Mouse (Mus musculus) cerebellum, postnatal 14 days (tissue): ENCODE measurements at regions not wholly inside any gene's neighbourhood (a gene's known extent, or its start where the extent isn't known, plus 50 kb on each side); places are given as distances from the start of the nearest gene placed in this dataset.
"Not testable (repeated sequence)": the region's sequence is repeated elsewhere in the genome, so short reads cannot be mapped to it uniquely, and the experiment has no call there.

Source experiments
- DNase-seq, 2 experiments: peaks; one replicate each; pipeline ENCODE4 v3.0.0; 2021; ENCODE audit warnings: mixed read lengths in 2 of 2

DNA sequence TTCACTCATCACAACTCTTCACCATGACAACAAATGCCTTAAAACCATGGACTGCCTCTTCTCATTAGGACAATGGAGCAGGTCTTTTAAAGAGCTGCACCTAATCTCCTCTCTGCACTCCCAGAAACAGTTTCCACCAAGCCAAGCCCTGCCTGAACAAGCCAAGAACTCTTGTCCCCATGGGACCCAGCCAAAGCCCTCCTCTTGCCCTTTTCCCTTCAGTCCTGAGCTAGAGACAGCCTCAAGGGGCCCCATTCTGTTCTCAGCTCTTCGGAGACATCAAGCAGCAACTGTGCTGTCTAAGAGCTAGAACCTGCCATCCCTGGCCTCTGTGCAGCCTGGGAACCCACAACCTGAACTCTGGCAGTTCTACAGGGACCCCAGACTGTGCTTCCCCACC, 345.0 kb upstream of the Irak1bp1 start:
- no peak for DNase-seq

- DNase-seq, result no peak
These were observed 335.9 kb upstream of the Irak1bp1 start for GRCm38 (mm10) chr9:82493440-82493839.

- no peak for DNase-seq
These were observed 319.3 kb upstream of the Irak1bp1 start for GRCm38 (mm10) chr9:82510014-82510413.

- DNase-seq, result no peak
These were observed 310.3 kb upstream of the Irak1bp1 start for GRCm38 (mm10) chr9:82518993-82519392.

DNA sequence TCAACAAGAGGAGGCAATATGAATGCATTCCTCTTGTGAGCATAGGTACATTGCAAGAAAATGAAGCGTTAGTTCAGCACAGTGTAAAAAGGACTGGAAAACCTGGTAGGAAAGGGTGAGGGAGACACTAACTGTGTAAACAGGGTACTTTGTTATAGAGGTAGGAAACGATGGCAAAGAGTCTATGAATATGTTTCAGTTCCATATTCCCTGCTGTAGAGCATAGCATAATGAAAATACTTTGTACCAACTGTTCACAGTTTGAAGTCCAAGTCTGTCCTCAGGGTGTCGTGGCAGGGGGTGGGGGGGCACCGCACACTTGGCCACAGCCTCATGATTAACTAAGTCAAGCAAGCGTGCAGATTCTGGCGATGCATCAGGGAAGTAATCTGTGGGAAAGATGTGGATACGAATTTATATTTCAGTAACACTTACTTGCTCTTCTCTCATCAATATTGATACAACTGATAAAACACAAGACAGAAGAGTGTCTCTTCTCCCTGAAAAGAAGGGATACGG, 301.4 kb upstream of the Irak1bp1 start:
- peak; percentile 56 to 82 for DNase-seq

GRCm38 (mm10) chr9:82552726-82553125, 276.6 kb upstream of the Irak1bp1 start:
- no peak for DNase-seq

DNA sequence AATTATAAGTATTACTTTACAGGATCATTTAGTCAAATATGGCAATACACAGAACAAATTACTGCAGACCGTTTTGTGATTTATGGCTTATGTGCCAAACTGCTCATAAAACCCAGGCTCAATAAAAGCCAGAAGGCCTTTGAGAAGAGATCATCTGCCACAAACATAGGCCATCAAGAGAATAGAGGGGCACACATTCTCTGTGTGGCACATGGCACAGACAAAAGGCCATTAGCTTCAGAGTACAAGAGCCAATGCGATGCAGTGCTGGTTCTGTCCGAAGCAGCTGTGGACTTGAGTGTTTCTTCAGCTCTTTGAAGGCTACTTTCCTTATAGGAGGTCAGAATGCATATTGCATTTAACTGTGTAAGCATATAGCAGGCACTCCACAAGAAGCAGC, 276.1 kb upstream of the Irak1bp1 start:
- DNase-seq, result no peak

DNA sequence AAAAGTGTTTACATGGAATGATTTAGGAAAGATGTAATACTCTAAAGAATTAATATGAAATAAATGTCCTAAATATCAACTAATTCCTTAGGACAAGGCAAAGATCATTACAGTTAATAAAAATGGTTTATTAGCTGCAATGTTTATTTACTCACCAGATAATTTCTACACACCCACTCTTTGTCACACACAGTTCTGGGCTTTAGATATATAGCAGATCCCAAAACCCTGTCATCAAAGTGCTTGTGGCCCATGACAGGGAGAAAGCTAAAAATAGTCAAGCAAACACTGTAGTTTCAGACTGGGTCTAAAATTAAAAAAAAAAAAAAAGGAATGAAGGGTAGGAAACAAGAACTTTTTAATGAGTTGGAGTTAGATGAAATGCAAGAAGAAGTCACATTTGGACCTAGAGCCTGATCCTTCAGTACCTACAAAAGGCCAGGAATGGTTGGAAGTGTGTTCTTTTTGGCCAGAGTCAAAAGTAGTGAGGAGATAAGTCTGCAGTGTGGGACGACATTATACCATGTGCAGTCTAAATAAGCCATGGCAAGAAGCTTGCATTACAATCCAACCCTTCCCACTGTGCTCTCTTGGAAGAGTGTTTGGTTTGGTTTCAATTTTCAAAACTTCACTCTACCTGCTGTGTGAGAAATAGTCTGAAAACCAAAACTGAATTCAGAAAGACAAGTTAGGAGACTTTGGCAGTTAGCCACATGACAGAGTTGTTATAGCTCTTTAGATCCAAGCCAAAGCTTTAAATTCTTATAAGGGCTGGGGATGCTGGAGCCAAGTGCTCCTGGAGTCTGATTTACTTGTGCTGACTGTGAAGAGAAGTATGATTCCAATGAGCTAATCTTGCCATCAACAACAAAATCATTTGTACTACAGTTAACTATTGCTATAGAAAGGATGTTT, 266.5 kb upstream of the Irak1bp1 start:
- no peak for DNase-seq

DNA sequence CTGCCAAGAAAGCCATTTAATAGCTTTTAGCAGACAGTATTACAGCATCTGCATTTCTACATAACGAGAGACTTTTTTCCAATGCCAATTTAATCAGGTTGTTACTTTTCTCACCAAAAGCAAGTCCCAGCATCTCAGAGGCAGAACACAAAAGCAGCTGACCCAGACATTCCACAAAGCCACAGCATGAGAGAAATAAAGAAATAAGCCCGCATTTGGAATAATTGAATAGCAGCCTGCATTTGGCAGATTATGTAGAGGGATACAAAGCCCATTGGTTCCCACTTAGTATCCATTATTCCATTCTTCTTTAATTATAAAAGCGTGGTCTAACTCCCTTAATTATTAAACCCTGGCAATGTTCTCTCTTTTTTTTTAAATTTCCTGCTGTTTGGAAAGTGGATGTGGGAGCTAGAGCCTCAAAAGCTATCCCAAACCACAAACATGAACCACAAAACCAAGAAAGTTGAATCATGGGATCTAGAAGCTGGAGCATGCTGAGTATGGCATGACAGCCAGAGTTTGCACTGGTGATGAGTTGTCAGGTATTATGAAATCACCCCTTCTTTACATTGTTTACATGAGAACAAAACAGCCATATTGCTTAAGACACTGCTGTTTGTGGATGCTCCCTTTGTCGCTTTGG, 247.8 kb upstream of the Irak1bp1 start:
- no peak for DNase-seq

- DNase-seq, result peak; percentile 52 to 57
These were observed 220.2 kb upstream of the Irak1bp1 start for GRCm38 (mm10) chr9:82609111-82609510.

DNA sequence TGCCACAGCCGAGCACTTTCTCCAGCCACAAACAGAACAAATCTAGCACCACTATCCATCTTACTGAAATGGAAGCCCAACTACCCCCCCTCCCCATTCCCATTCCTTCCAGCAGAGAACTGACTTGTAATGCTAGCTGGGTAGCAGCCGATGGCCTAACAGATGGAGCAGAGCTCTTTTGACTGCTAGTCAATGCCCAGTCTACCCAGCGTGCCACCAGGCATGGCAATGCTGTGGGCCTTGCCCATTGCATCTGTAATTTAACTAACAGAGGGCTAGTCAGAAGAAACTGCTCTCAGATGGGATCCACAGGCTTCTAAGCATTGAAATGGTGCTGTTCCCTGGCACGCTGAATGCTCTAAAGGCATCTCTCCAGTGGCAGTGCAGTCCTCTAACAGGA, 219.4 kb upstream of the Irak1bp1 start:
- DNase-seq, result peak; percentile 69 to 71

GRCm38 (mm10) chr9:82612526-82612925, 216.8 kb upstream of the Irak1bp1 start:
- no peak for DNase-seq

DNA sequence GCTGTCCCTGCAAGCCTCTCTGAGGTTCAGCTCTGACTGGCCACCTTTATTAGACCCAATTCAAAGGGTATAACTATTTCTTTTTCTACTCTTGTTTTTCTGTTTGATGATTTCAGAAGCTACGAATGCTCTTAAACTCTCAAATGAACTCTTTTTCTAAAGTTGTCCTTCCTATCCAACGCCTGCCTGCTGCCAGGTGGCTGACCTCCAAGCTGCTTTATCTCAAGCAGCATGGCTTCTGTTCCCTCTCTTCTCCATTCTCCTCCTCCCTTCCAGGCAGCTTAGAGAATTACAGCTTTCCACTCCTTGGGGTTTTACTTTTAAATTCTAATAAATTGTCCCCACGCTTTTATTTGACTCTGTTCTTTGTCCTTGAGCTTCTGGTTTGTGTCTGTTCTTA, 196.9 kb upstream of the Irak1bp1 start:
- DNase-seq, result peak in 1 of 2 experiments; percentile 20

- no peak for DNase-seq
These were observed 189.1 kb upstream of the Irak1bp1 start for GRCm38 (mm10) chr9:82640277-82640676.

DNA sequence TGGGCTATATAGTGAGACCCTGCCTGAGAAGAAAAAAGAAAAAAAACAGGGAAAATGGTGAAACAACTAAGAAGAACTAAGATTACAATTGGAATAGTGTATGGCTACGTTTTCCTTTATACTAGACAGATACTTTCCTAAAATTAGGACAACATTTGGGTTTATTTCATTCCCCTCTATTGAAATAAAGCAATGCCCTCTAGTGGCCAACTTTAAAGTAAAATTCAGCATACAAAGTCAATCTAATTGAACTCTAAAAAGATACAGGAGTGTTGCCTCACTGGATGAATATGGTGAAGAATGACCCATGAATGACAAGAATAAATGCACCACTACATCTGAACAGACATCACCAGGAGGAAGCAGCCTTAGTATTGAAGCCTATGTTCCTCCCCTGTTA, 185.4 kb upstream of the Irak1bp1 start:
- DNase-seq, result peak in 1 of 2 experiments; percentile 22

- not testable (repeated sequence) for DNase-seq
These were observed 173.8 kb upstream of the Irak1bp1 start for GRCm38 (mm10) chr9:82655511-82655910.

DNA sequence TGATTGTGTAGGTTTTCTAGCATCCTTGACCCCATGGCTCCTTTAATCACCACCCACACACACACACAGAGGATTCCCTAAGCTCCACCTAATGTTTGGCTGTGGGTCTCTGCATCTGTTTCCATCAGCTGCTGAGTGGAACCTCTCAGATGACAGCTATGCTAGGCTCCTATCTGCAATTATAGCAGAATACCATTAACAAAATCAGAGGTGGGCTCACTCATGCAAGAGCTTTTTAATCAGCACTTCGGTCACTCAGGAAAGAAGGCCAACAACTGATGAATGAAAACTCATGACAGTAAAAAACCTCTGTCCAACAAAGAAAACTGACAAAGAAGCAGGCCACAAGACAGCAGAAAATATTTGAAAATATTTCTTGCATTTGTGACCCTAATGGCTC, 147.1 kb upstream of the Irak1bp1 start:
- DNase-seq, result no peak

DNA sequence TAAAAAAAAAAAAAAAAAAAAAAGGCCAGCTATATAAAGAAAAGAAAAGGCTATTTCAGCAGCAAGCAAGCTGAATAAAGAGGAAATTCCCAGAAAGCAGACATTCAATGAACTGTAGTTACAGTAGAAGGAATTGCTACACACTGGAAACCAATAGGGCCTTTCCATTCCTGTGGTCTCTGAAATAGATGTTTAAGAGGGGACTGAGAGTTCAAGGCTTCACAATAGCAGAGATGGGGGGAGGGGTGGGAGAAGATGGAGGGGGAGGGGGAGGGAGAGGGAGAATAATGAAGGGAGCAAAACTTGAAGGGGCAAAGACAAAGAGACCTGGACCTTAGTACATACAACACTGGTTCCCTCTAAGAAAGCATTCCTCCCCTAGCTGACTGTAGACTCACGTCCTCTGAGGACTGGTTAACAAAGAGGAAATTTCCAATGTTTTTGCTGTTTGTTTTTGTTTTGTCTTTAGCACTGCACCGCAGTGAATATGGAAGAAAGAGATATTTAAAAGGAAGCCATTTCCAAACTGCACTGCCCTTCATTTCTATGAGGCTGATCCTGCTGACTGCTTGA, 119.8 kb upstream of the Irak1bp1 start:
- no peak for DNase-seq

- DNase-seq, result no peak
These were observed 119.2 kb upstream of the Irak1bp1 start for GRCm38 (mm10) chr9:82709991-82710593.

- no peak for DNase-seq
These were observed 118.3 kb upstream of the Irak1bp1 start for GRCm38 (mm10) chr9:82710945-82711516.

DNA sequence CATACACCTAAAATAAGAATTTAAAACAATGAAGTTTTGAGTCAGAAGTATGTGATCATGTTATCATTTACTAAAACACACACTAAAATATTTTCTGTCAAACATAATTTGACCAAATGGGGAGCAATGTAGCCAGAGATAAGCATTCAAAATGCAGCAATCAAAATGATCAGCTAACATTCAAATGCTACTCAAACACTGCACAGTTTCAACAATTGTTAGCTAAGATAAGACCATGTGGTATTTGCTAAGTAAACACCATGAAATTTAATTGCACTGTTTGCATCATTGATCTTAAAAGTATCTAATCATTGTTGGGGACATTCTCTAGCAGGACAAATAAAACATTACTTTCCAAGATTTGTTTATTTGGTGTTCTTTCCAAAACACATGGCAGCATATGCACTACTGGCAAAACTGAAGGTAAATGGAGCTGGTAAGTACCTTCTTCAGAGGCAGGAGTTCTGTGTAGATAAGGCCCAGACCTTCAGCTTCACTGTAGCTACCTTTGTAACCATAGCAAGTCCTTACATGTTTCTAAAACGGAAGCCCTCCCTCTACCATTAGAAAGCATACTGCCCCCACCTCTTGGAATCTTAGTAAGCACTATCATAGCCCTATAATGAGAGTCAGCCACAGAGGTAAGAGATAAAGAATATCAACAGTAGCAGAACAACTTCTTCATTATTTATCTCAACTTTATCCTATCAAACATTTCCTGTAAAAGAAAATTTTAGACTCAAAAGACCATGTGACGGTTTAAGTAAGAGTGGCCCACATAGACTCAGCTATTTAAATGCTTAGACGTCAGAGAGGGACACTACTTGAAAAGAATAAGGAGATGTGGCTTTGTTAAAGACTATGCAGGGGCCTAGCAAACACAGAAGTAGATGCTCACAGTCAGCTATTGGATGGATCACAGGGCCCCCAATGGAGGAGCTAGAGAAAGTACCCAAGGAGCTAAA, 116.3 kb upstream of the Irak1bp1 start:
- DNase-seq, result no peak

DNA sequence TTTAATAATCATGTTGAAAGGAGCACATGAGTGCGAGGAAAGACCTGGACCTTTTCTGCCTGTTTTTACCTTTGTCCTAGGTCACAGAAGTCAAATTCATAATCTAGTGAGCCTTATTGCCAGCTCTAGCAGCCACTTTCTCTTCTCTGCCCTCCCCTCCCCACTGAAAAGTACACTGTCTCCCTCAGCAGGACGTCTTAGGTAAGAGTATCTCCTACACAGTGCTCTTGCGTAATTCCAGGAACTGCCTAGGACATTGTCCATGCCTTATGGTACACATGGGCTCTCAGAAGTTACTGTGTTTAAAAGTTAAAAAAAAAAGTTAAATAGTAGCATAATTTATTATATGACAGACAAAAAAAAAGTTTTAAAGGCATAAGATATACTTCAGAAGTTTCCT, 100.7 kb upstream of the Irak1bp1 start:
- no peak for DNase-seq
